Mouse (Mus musculus): ENCODE data around the gene Hist2h4.

- TF ChIP-seq POLR2A (IDR thresholded peaks at IDR 0.05; ENCODE audit: insufficient read depth, low read depth, low read length) (no peak), CTCF (IDR thresholded peaks at IDR 0.05; ENCODE audit: insufficient read depth, low read depth, low read length) (no peak)
These were observed 26.1 kb upstream of the Hist2h4 start for GRCm38 (mm10) chr3:96289201-96289600.

All from olfactory bulb, adult 2 months (tissue).